Mouse (Mus musculus) midbrain, embryonic 15.5 days (tissue): ENCODE data around the gene Gm10447. TPM values are rescaled to one million over a fixed set of nuclear protein-coding genes. Genes with fewer than 3 reads are reported as not detected.

ENCODE experiments used
- ATAC-seq: fragments of 200-750 bp; cut with Nextera tagmentation; replicated peaks from 2 replicates; pipeline ENCODE4 v1.8.0; 2017; ENCODE audit warnings: moderate TSS enrichment
- H3K27ac ChIP-seq: fragments of 300-500 bp; sonication (generic); 2 replicates; pipeline ENCODE4 v1.5.1; 2015; ENCODE audit warnings: mild to moderate bottlenecking, inconsistent platforms
- H3K27me3 ChIP-seq: fragments of 300-500 bp; sonication (generic); replicated peaks from 2 replicates; pipeline ENCODE4 v1.6.1; 2015; ENCODE audit warnings: inconsistent platforms
- H3K36me3 ChIP-seq: fragments of 300-500 bp; sonication (generic); replicated peaks from 2 replicates; pipeline ENCODE4 v1.6.1; 2015; ENCODE audit warnings: inconsistent platforms
- H3K4me1 ChIP-seq: fragments of 300-500 bp; sonication (generic); 2 replicates; pipeline ENCODE4 v1.6.1; 2015; ENCODE audit warnings: inconsistent platforms
- H3K4me2 ChIP-seq: fragments of 300-500 bp; sonication (generic); 2 replicates; pipeline ENCODE4 v1.6.1; 2015; ENCODE audit warnings: inconsistent platforms, mild to moderate bottlenecking, moderate library complexity
- H3K4me3 ChIP-seq: fragments of 300-500 bp; sonication (generic); 2 replicates; pipeline ENCODE4 v1.5.1; 2015; ENCODE audit warnings: mild to moderate bottlenecking, inconsistent platforms
- H3K9ac ChIP-seq: fragments of 300-500 bp; sonication (generic); 2 replicates; pipeline ENCODE4 v1.6.1; 2015; ENCODE audit warnings: mild to moderate bottlenecking, inconsistent platforms
- H3K9me3 ChIP-seq: fragments of 300-500 bp; sonication (generic); 2 replicates; pipeline ENCODE4 v1.6.1; 2016; ENCODE audit warnings: inconsistent platforms
- WGBS: fragments of 180-500 bp; shearing (Covaris S2); methylation state at CpG from one replicate; pipeline ENCODE4 v1.1.7; 2015; ENCODE audit warnings: mixed read lengths; 5-methylcytosine and 5-hydroxymethylcytosine counted together
- polyA plus RNA-seq: library from polyadenylated mRNA; unstranded; fragments of >200 nt; fragmentation: Nextera tagmentation; extraction: Ambion mirVana; gene quantifications from 2 replicates; pipeline ENCODE4 v1.2.1, GENCODE M21; 2015

Gm10447 gene
- 0.09 TPM in 1 of 2 replicates, not detected in the other for polyA plus RNA-seq

DNA sequence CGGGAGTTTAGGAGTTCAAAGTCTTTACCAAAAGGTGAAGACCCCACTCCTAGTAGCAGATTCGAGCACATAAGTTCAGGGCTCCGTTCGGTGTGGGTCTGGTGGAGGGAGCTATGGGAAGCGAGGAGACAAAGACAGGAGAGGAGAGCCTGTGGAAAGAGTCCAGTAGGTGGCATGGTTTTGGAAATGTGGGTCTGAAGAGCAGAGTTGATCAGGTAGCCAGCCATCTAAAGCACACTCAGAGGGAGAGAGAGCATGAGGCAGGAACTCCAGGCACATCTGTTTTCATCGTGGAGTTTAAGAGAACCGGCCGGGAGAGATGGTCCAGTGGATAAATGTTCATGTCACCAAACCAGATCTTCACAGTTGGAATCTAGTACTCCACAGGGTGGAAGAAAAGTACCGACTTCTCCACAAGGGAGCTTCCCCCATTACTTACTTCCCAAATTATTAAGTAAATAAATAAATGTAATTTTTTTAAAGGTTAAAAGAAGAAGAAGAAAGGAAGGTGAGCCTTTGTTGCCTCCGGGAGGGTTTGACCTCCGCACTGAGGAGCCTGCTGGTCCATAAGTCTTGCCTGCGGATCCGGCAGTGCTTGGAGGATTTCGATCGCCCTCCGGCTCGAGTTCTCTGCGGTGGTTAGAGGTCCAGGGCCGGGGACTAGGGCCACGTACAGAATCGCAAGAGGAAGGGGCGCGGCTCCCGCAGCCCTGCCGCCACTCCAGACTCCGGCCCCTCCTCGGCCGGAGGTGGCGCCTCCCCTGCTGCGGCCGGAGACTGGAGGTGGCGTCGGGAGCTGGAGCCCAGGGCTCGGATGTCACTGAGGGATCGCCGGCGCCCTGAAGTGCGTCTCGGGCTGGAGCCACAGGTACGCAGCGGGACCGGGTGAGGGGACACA, at the start of gene Gm10447, which contains the start of gene Shroom1:
Gene Gm10447, minus strand, starts transcription at position 637 of the 898 bp plus-strand sequence.
Gene Shroom1, plus strand, starts transcription at position 732 of the 898 bp plus-strand sequence.
- Histone ChIP-seq H3K27ac (no peak within 1 kb of the TSS), H3K27me3 (peaks cover 53% of the 10 kb centered on the region), H3K4me3 (peak within 1 kb of the TSS; percentile 47), H3K9ac (peak within 1 kb of the TSS; percentile 40), H3K4me1 (peaks cover 11% of the 10 kb centered on the region), H3K4me2 (peak within 1 kb of the TSS; percentile 80), H3K36me3 (no peaks in the 10 kb centered on the region), H3K9me3 (no peaks in the 10 kb centered on the region)
- ATAC-seq = peak; percentile 66; the same call in 1 of the 2 replicates
- 4% methylated on average over 41 of the region's 42 CpGs for WGBS

- no peaks in the 10 kb centered on the region for H3K9me3 ChIP-seq
- H3K4me3 ChIP-seq = no peak overlapping the region
- 54% methylated on average over 5 of the region's 5 CpGs for WGBS
- no peak overlapping the region for H3K4me2 ChIP-seq
- H3K4me1 ChIP-seq = no peaks in the 10 kb centered on the region
- no peak overlapping the region for H3K27ac ChIP-seq
- no peak overlapping the region for H3K9ac ChIP-seq
- no peaks in the 10 kb centered on the region for H3K36me3 ChIP-seq
- ATAC-seq = no peak
- no peaks in the 10 kb centered on the region; the same call in 1 of the 2 replicates for H3K27me3 ChIP-seq
Observed at GRCm38 (mm10) chr11:53505026-53505663, 48.2 kb upstream of the Gm10447 start.

DNA sequence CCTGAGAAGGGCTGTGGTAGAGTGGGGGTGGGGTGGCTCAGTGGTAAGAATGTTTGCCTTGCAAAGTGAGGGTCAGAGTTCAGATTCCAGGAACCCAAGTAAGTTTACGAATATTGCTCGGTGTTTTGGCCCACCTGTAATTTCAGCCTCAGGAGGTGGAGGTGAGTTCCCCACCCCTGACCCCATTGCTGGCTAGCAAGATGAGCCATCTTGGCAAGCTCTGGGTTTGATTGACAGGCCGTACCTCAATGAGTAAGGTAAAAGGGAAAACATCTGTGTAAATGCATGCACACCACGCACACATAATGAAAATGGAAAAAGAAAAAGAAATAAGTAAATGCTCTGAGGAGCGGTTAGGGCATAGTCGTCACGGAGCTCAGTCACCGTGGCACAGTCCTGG, 47.5 kb upstream of the Gm10447 start:
- Histone ChIP-seq H3K36me3 (no peaks in the 10 kb centered on the region), H3K4me3 (no peak overlapping the region), H3K27me3 (no peaks in the 10 kb centered on the region; the same call in 1 of the 2 replicates), H3K27ac (no peak overlapping the region), H3K4me1 (no peaks in the 10 kb centered on the region), H3K9me3 (no peaks in the 10 kb centered on the region), H3K4me2 (no peak overlapping the region), H3K9ac (no peak overlapping the region)
- no peak for ATAC-seq
- 95% methylated on average over 8 of the region's 8 CpGs for whole genome bisulfite sequencing

- 87% methylated on average over 5 of the region's 5 CpGs for WGBS
Observed at GRCm38 (mm10) chr11:53503738-53504137, 46.8 kb upstream of the Gm10447 start.

DNA sequence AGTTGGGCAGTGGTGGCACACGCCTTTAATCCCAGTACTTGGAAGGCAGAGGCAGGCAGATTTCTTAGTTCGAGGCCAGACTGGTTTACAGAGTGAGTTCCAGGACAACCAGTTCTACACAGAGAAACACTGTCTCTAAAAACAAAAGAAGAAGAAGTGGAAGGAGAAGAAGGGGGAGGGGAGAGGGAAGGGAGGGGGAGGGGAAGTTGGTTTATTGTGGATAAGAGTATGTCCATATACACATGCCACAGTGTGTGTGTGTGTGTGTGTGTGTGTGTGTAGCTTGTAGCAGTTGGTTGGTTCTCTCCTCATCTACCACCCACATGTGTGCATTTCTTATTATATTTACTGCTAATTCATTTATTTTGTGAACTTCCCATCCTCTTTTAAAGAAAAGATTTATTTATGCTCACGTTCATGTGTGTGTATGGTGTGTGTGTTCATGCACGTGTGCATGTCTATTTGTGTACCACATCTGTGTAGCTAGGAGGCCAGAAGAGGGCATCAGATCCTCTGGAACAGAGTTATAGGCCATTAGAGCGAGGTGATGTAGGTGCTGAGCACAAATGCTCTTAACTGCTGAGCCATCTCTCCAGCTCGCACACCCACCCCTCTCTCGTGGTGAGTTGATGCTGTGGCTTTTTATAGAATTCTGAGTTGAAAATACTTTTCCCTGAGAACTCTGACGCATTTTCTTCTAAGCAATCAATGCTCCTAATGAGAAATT, 45.3 kb upstream of the Gm10447 start:
- H3K36me3 ChIP-seq = no peaks in the 10 kb centered on the region
- H3K9me3 ChIP-seq = no peaks in the 10 kb centered on the region
- peaks cover 5% of the 10 kb centered on the region for H3K27me3 ChIP-seq
- no peaks in the 10 kb centered on the region for H3K4me1 ChIP-seq
- ATAC-seq = no peak
- 83% methylated on average over 8 of the region's 8 CpGs for WGBS
- no peak overlapping the region for H3K4me3 ChIP-seq
- no peak overlapping the region for H3K27ac ChIP-seq
- H3K9ac ChIP-seq = no peak overlapping the region
- no peak overlapping the region for H3K4me2 ChIP-seq

More at GRCm38 (mm10) chr11:53503738-53504137, 46.8 kb upstream of the Gm10447 start:
- Histone ChIP-seq H3K9ac (no peak overlapping the region), H3K4me2 (no peak overlapping the region), H3K27ac (no peak overlapping the region), H3K4me1 (no peaks in the 10 kb centered on the region), H3K27me3 (no peaks in the 10 kb centered on the region; the same call in 1 of the 2 replicates), H3K9me3 (no peaks in the 10 kb centered on the region), H3K36me3 (no peaks in the 10 kb centered on the region), H3K4me3 (no peak overlapping the region)
- ATAC-seq = no peak

- Histone ChIP-seq H3K9ac (no peak overlapping the region), H3K36me3 (no peaks in the 10 kb centered on the region), H3K4me3 (no peak overlapping the region), H3K27me3 (peaks cover 5% of the 10 kb centered on the region), H3K4me1 (no peaks in the 10 kb centered on the region), H3K27ac (no peak overlapping the region), H3K4me2 (no peak overlapping the region), H3K9me3 (no peaks in the 10 kb centered on the region)
- ATAC-seq = no peak
- WGBS = 9% methylated on average over 11 of the region's 11 CpGs
Observed at GRCm38 (mm10) chr11:53500569-53500968, 43.7 kb upstream of the Gm10447 start.

GRCm38 (mm10) chr11:53496946-53497345, 40.0 kb upstream of the Gm10447 start:
- Histone ChIP-seq H3K27ac (no peak overlapping the region), H3K27me3 (peaks cover 5% of the 10 kb centered on the region; the same call in 1 of the 2 replicates), H3K4me1 (no peaks in the 10 kb centered on the region), H3K4me3 (no peak overlapping the region), H3K4me2 (no peak overlapping the region), H3K9me3 (no peaks in the 10 kb centered on the region), H3K36me3 (no peaks in the 10 kb centered on the region), H3K9ac (no peak overlapping the region)
- 71% methylated on average over 6 of the region's 6 CpGs for WGBS
- no peak for ATAC-seq

DNA sequence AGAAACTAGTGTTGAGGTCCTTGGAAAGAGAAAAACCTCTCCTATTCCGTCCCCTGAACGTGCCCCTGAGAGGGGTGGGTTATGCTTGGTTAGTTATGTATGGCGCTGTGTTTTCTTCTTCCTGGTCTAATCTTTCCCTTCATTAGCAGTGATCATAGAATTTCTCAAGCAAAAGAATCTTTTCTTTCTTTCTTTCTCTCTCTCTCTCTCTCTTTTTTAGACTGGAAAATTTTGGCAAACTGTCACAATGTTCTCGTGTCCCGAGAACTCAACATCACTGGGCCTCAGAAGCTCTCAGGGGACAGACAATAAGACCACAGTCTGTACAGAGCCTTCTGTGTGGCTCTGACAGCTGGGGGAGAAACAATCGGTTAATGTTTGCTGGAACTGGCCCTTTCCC, 38.5 kb upstream of the Gm10447 start:
- peaks cover 5% of the 10 kb centered on the region; the same call in 1 of the 2 replicates for H3K27me3 ChIP-seq
- no peaks in the 10 kb centered on the region for H3K9me3 ChIP-seq
- no peak overlapping the region for H3K4me3 ChIP-seq
- H3K27ac ChIP-seq = no peak overlapping the region
- WGBS = 13% methylated on average over 6 of the region's 6 CpGs
- no peaks in the 10 kb centered on the region for H3K36me3 ChIP-seq
- ATAC-seq = no peak
- no peak overlapping the region for H3K4me2 ChIP-seq
- H3K9ac ChIP-seq = no peak overlapping the region
- no peaks in the 10 kb centered on the region for H3K4me1 ChIP-seq

DNA sequence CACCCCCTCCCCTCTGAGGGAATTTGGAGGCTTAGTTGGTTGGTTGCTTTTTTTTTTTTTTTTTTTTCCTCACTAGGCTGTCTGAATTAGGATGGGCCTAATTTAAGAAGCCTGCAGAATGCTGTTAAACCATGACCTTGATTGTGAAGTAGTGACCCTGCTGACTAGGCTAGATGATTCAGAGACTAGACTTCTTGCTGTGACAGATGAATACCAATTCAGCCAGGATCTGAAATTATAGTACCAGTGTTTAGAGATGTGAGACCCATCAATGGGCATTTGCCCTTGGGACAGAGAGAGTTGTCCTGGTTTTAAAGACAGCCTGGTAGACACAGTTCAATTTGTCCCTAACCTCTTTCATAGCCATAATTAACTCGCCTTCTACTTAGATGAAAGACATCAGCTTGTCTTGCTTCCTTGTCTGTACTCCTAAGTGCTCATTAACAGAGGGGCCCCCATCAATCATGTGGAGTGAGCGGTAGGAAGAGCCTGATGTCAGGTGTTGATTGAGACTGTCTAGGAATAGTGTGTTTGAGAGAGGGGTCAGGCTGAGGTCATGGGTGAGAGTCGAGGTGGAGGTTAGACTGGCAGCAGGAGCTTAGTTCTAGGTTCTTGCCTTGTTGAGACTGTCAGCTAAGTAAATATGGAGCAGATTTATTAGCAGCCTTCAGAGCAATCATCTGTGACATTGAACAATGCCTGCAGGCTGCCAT, 36.5 kb upstream of the Gm10447 start:
- H3K4me2 ChIP-seq = no peak overlapping the region
- H3K27me3 ChIP-seq = peaks cover 9% of the 10 kb centered on the region; the same call in 1 of the 2 replicates
- H3K36me3 ChIP-seq = no peaks in the 10 kb centered on the region
- no peak overlapping the region for H3K4me3 ChIP-seq
- H3K9me3 ChIP-seq = no peaks in the 10 kb centered on the region
- H3K27ac ChIP-seq = no peak overlapping the region
- 41% methylated on average over 3 of the region's 3 CpGs for WGBS
- no peaks in the 10 kb centered on the region for H3K4me1 ChIP-seq
- ATAC-seq = no peak
- no peak overlapping the region for H3K9ac ChIP-seq

DNA sequence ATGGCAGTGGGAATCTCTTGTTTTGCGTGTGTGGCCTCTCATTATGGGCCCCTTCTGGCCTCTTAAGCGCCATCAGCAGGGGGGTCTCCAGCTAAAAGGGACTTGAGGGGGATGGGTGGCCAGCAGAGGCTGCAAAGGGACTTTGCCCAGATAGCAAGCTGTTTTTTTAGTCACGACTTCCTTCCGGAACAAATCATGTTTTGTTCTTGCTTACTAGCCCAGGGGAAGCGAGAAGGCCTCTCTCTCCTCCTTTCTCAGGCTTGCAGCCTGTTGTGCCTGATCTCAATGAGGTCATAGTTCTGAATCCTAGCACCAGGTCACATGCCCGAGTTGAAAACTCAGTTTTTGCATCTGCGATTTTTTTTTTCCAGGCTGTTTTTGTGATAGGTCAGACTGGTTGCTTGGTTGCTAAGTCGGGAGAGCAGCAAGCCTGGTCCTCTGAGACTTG, 35.1 kb upstream of the Gm10447 start:
- H3K4me3 ChIP-seq = no peak overlapping the region
- no peaks in the 10 kb centered on the region for H3K36me3 ChIP-seq
- H3K27ac ChIP-seq = no peak overlapping the region
- no peaks in the 10 kb centered on the region for H3K9me3 ChIP-seq
- H3K4me1 ChIP-seq = peaks cover 5% of the 10 kb centered on the region
- 3% methylated on average over 8 of the region's 8 CpGs for WGBS
- H3K4me2 ChIP-seq = no peak overlapping the region
- no peak overlapping the region for H3K9ac ChIP-seq
- ATAC-seq = no peak
- peaks cover 12% of the 10 kb centered on the region; the same call in 1 of the 2 replicates for H3K27me3 ChIP-seq

GRCm38 (mm10) chr11:53489421-53489820, 32.5 kb upstream of the Gm10447 start:
- H3K27me3 ChIP-seq = peaks cover 28% of the 10 kb centered on the region
- H3K4me3 ChIP-seq = no peak overlapping the region
- H3K36me3 ChIP-seq = no peaks in the 10 kb centered on the region
- WGBS = 49% methylated on average over 9 of the region's 9 CpGs
- no peak overlapping the region for H3K9ac ChIP-seq
- no peak overlapping the region for H3K27ac ChIP-seq
- no peaks in the 10 kb centered on the region for H3K9me3 ChIP-seq
- H3K4me2 ChIP-seq = no peak overlapping the region
- peaks cover 7% of the 10 kb centered on the region for H3K4me1 ChIP-seq
- no peak for ATAC-seq
